Mouse (Mus musculus) MEL (cell line): ENCODE results near the gene Ypel3. TPM values are rescaled to one million over a fixed set of nuclear protein-coding genes. Genes with fewer than 3 reads are reported as not detected.

Experiments
- DNase-seq: peaks from one replicate; pipeline ENCODE4 v3.0.0; 2011; ENCODE audit warnings: low read depth, low spot score
- H3K27ac ChIP-seq: 2 replicates; pipeline ENCODE4 v1.5.1; 2012; ENCODE audit warnings: low read depth, mild to moderate bottlenecking, control low read depth, low read length, moderate library complexity; ENCODE audit not compliant: control insufficient read depth
- H3K27me3 ChIP-seq, 2 experiments: fragments of 150-350 bp in 1 of 2; sonication (generic) in 1 of 2; 2 replicates each; pipeline ENCODE4 v1.6.1; 2012; ENCODE audit warnings: low read length in 2 of 2, mild to moderate bottlenecking in 2 of 2, improper control_type of control experiment in 1 of 2, moderate library complexity in 1 of 2; ENCODE audit not compliant: insufficient read depth in 2 of 2, control insufficient read depth in 1 of 2
- H3K36me3 ChIP-seq, 2 experiments: 2 replicates each; pipeline ENCODE4 v1.6.1; 2012 to 2014; ENCODE audit warnings: low read length in 2 of 2, improper control_type of control experiment in 1 of 2, inconsistent platforms in 1 of 2, mild to moderate bottlenecking in 1 of 2; ENCODE audit not compliant: insufficient read depth in 2 of 2, control insufficient read depth in 1 of 2
- H3K4me1 ChIP-seq, 2 experiments: fragments of 150-350 bp in 1 of 2; sonication (generic) in 1 of 2; 2 replicates each; pipeline ENCODE4 v1.6.1; 2012; ENCODE audit warnings: low read length in 2 of 2, improper control_type of control experiment in 1 of 2, mild to moderate bottlenecking in 1 of 2; ENCODE audit not compliant: insufficient read depth in 2 of 2, control insufficient read depth in 1 of 2
- H3K4me3 ChIP-seq, 2 experiments: fragments of 150-350 bp in 1 of 2; sonication (generic) in 1 of 2; 2 replicates each; pipeline ENCODE4 v1.5.1; 2012; ENCODE audit warnings: low read depth in 2 of 2, low read length in 2 of 2, mild to moderate bottlenecking in 2 of 2, moderate library complexity in 2 of 2, control low read depth in 1 of 2, improper control_type of control experiment in 1 of 2; ENCODE audit not compliant: control insufficient read depth in 1 of 2, insufficient read depth in 1 of 2
- H3K79me2 ChIP-seq: 2 replicates; pipeline ENCODE4 v1.6.1; 2012; ENCODE audit warnings: mild to moderate bottlenecking, low read length, moderate library complexity; ENCODE audit not compliant: control insufficient read depth, poor library complexity, insufficient read depth
- H3K9ac ChIP-seq: 2 replicates; pipeline ENCODE4 v1.6.1; 2012; ENCODE audit warnings: low read depth, mild to moderate bottlenecking, control low read depth, low read length, moderate library complexity; ENCODE audit not compliant: control insufficient read depth, poor library complexity, severe bottlenecking
- H3K9me3 ChIP-seq: fragments of 150-350 bp; sonication (generic); replicated peaks from 2 replicates; pipeline ENCODE4 v1.6.1; 2012; ENCODE audit warnings: mild to moderate bottlenecking, low read length, improper control_type of control experiment, moderate library complexity; ENCODE audit not compliant: insufficient read depth
- BHLHE40 ChIP-seq: IDR thresholded peaks from 2 replicates; pipeline ENCODE4 v1.6.1; 2012; ENCODE audit warnings: low read depth, mild to moderate bottlenecking, inconsistent platforms, low read length, improper control_type of control experiment, borderline replicate concordance
- CHD1 ChIP-seq: IDR thresholded peaks from 2 replicates; pipeline ENCODE4 v1.6.1; 2012; ENCODE audit warnings: low read depth, mild to moderate bottlenecking, inconsistent platforms, low read length, improper control_type of control experiment
- CHD2 ChIP-seq: IDR thresholded peaks from 2 replicates; pipeline ENCODE4 v1.6.1; 2011; ENCODE audit warnings: low read length, improper control_type of control experiment
- CTCF ChIP-seq, 3 experiments: IDR thresholded peaks in 2 of 3; conservative IDR thresholded peaks in 1 of 3; 2 replicates each; pipeline ENCODE4 v1.5.1; 2011 to 2012; ENCODE audit warnings: low read length in 3 of 3, low read depth in 2 of 3, mild to moderate bottlenecking in 2 of 3, improper control_type of control experiment in 1 of 3, inconsistent platforms in 1 of 3, mixed read lengths in 1 of 3, moderate library complexity in 1 of 3; ENCODE audit not compliant: control insufficient read depth in 1 of 3, insufficient read depth in 1 of 3, poor library complexity in 1 of 3, severe bottlenecking in 1 of 3
- E2F4 ChIP-seq: IDR thresholded peaks from 2 replicates; pipeline ENCODE4 v1.6.1; 2011; ENCODE audit warnings: low read depth, low read length, improper control_type of control experiment, borderline replicate concordance
- ELF1 ChIP-seq: IDR thresholded peaks from 2 replicates; pipeline ENCODE4 v1.6.1; 2014; ENCODE audit warnings: low read depth, mild to moderate bottlenecking, inconsistent platforms, low read length, improper control_type of control experiment, moderate library complexity
- EP300 ChIP-seq, 2 experiments: IDR thresholded peaks; 2 replicates each; pipeline ENCODE4 v1.6.1; 2011; ENCODE audit warnings: improper control_type of control experiment in 2 of 2, low read length in 2 of 2, low read depth in 1 of 2, mild to moderate bottlenecking in 1 of 2
- ETS1 ChIP-seq: IDR thresholded peaks from 2 replicates; pipeline ENCODE4 v1.6.1; 2012; ENCODE audit warnings: low read depth, mild to moderate bottlenecking, inconsistent platforms, low read length, improper control_type of control experiment, moderate library complexity
- GABPA ChIP-seq: IDR thresholded peaks from 2 replicates; pipeline ENCODE4 v1.6.1; 2012; ENCODE audit warnings: low read depth, mild to moderate bottlenecking, inconsistent platforms, low read length, improper control_type of control experiment, moderate library complexity
- HCFC1 ChIP-seq: IDR thresholded peaks from 2 replicates; pipeline ENCODE4 v1.6.1; 2012; ENCODE audit warnings: low read depth, mild to moderate bottlenecking, inconsistent platforms, low read length, improper control_type of control experiment, moderate library complexity
- JUND ChIP-seq: IDR thresholded peaks from 2 replicates; pipeline ENCODE4 v1.6.1; 2011; ENCODE audit warnings: low read depth, mild to moderate bottlenecking, improper control_type of control experiment, low read length
- KAT2A ChIP-seq: conservative IDR thresholded peaks from 2 replicates; pipeline ENCODE4 v1.6.1; 2012; ENCODE audit warnings: low read depth, low read length, improper control_type of control experiment, inconsistent platforms
- MAFK ChIP-seq: IDR thresholded peaks from 2 replicates; pipeline ENCODE4 v1.6.1; 2011; ENCODE audit warnings: low read depth, mild to moderate bottlenecking, low read length, improper control_type of control experiment, borderline replicate concordance
- MAX ChIP-seq: IDR thresholded peaks from 2 replicates; pipeline ENCODE4 v1.6.1; 2011; ENCODE audit warnings: low read length, improper control_type of control experiment
- MAZ ChIP-seq: IDR thresholded peaks from 2 replicates; pipeline ENCODE4 v1.6.1; 2012; ENCODE audit warnings: low read depth, mild to moderate bottlenecking, inconsistent platforms, low read length, improper control_type of control experiment
- MEF2A ChIP-seq: IDR thresholded peaks from 2 replicates; pipeline ENCODE4 v1.6.1; 2014; ENCODE audit warnings: low read depth, mild to moderate bottlenecking, inconsistent platforms, low read length, improper control_type of control experiment; ENCODE audit not compliant: poor library complexity, insufficient replicate concordance, severe bottlenecking; ENCODE audit errors: extremely low read depth
- MXI1 ChIP-seq: IDR thresholded peaks from 2 replicates; pipeline ENCODE4 v1.6.1; 2011; ENCODE audit warnings: mild to moderate bottlenecking, low read depth, low read length, improper control_type of control experiment
- MYB ChIP-seq: IDR thresholded peaks from 2 replicates; pipeline ENCODE4 v1.6.1; 2011; ENCODE audit warnings: mild to moderate bottlenecking, low read depth, low read length, improper control_type of control experiment
- MYC ChIP-seq: IDR thresholded peaks from 2 replicates; pipeline ENCODE4 v1.6.1; 2011; ENCODE audit warnings: low read depth, mild to moderate bottlenecking, low read length, improper control_type of control experiment, moderate library complexity
- NRF1 ChIP-seq: IDR thresholded peaks from 2 replicates; pipeline ENCODE4 v1.6.1; 2014; ENCODE audit warnings: low read depth, mild to moderate bottlenecking, inconsistent platforms, low read length, improper control_type of control experiment, moderate library complexity; ENCODE audit not compliant: poor library complexity, insufficient read depth, severe bottlenecking
- POLR2A ChIP-seq, 2 experiments: IDR thresholded peaks; 2 replicates each; pipeline ENCODE4 v1.6.1; 2011 to 2012; ENCODE audit warnings: low read length in 2 of 2, mild to moderate bottlenecking in 2 of 2, control low read depth in 1 of 2, improper control_type of control experiment in 1 of 2, low read depth in 1 of 2, moderate library complexity in 1 of 2; ENCODE audit not compliant: control insufficient read depth in 1 of 2, insufficient read depth in 1 of 2, poor library complexity in 1 of 2
- POLR2AphosphoS5 ChIP-seq: IDR thresholded peaks from 2 replicates; pipeline ENCODE4 v1.6.1; 2012; ENCODE audit warnings: low read depth, borderline replicate concordance, mild to moderate bottlenecking, inconsistent platforms, low read length, moderate library complexity, mixed read lengths
- RAD21 ChIP-seq: IDR thresholded peaks from 2 replicates; pipeline ENCODE4 v1.6.1; 2011; ENCODE audit warnings: mild to moderate bottlenecking, low read depth, low read length, improper control_type of control experiment
- RCOR1 ChIP-seq: IDR thresholded peaks from 2 replicates; pipeline ENCODE4 v1.6.1; 2012; ENCODE audit warnings: low read depth, mild to moderate bottlenecking, inconsistent platforms, low read length, improper control_type of control experiment
- SIN3A ChIP-seq: IDR thresholded peaks from 2 replicates; pipeline ENCODE4 v1.6.1; 2012; ENCODE audit warnings: low read length, improper control_type of control experiment, inconsistent platforms
- SMC3 ChIP-seq: IDR thresholded peaks from 2 replicates; pipeline ENCODE4 v1.6.1; 2011; ENCODE audit warnings: low read depth, low read length, improper control_type of control experiment
- TAL1 ChIP-seq: IDR thresholded peaks from 2 replicates; pipeline ENCODE4 v1.6.1; 2012; ENCODE audit warnings: mild to moderate bottlenecking, inconsistent platforms, low read length, moderate library complexity, mixed read lengths
- TBP ChIP-seq: IDR thresholded peaks from 2 replicates; pipeline ENCODE4 v1.8.0; 2011; ENCODE audit warnings: low read depth, low read length, improper control_type of control experiment
- TCF12 ChIP-seq: IDR thresholded peaks from 2 replicates; pipeline ENCODE4 v1.6.1; 2014; ENCODE audit warnings: low read depth, mild to moderate bottlenecking, inconsistent platforms, low read length, improper control_type of control experiment, moderate library complexity
- UBTF ChIP-seq: IDR thresholded peaks from 2 replicates; pipeline ENCODE4 v1.6.1; 2012; ENCODE audit warnings: low read depth, mild to moderate bottlenecking, inconsistent platforms, low read length, improper control_type of control experiment, moderate library complexity, borderline replicate concordance; ENCODE audit not compliant: insufficient read depth
- USF1 ChIP-seq: IDR thresholded peaks from 2 replicates; pipeline ENCODE4 v1.6.1; 2014; ENCODE audit warnings: low read depth, mild to moderate bottlenecking, inconsistent platforms, low read length, improper control_type of control experiment, moderate library complexity
- USF2 ChIP-seq, 2 experiments: IDR thresholded peaks; 2 replicates each; pipeline ENCODE4 v1.6.1; 2011 to 2012; ENCODE audit warnings: improper control_type of control experiment in 2 of 2, low read length in 2 of 2, borderline replicate concordance in 1 of 2, inconsistent platforms in 1 of 2, low read depth in 1 of 2, mild to moderate bottlenecking in 1 of 2; ENCODE audit not compliant: insufficient read depth in 1 of 2
- ZC3H11A ChIP-seq: IDR thresholded peaks from 2 replicates; pipeline ENCODE4 v1.6.1; 2012; ENCODE audit warnings: low read depth, mild to moderate bottlenecking, inconsistent platforms, low read length, improper control_type of control experiment
- ZKSCAN1 ChIP-seq: IDR thresholded peaks from 2 replicates; pipeline ENCODE4 v1.6.1; 2012; ENCODE audit warnings: low read depth, mild to moderate bottlenecking, inconsistent platforms, low read length, improper control_type of control experiment, moderate library complexity
- ZNF384 ChIP-seq: IDR thresholded peaks from 2 replicates; pipeline ENCODE4 v1.6.1; 2012; ENCODE audit warnings: low read depth, mild to moderate bottlenecking, inconsistent platforms, low read length, improper control_type of control experiment
- polyA plus RNA-seq, 2 experiments: library from polyadenylated mRNA; stranded (reverse) in 1 of 2; unstranded in 1 of 2; fragments of >175 nt in 1 of 2; fragments of >200 nt in 1 of 2; gene quantifications; 2 replicates each; pipeline versions ENCODE4 v1.2.1 to v1.2.4; 2012; ENCODE audit warnings: low replicate concordance in 2 of 2, low read depth in 1 of 2; ENCODE audit not compliant: insufficient read length in 2 of 2, insufficient read depth in 1 of 2, missing spikeins in 1 of 2
- total RNA-seq: library from RNA; depleted of rRNA; stranded (reverse); fragments of 300-350 nt; gene quantifications from 2 replicates; pipeline ENCODE4 v1.2.3, GENCODE M21; 2012

Gene Ypel3
- total and polyA plus RNA-seq, 3 experiments = 2.1 to 12.6 TPM; not detected in 1

- Histone ChIP-seq H3K27ac (peak overlapping the region; percentile 71), H3K9me3 (no peaks in the 10 kb centered on the region), H3K27me3 (no peaks in the 10 kb centered on the region), H3K9ac (peak overlapping the region; percentile 83), H3K4me3 (peak overlapping the region; percentile 55 to 66), H3K36me3 (peaks cover 0 to 18% of the 10 kb centered on the region in 2 experiments; a peak in 2 of 4 replicates), H3K4me1 (peaks cover 6 to 23% of the 10 kb centered on the region in 2 experiments; a peak in 3 of 4 replicates), H3K79me2 (no peaks in the 10 kb centered on the region; the same call in 1 of the 2 replicates)
- peak; percentile 91 for DNase-seq
- TF ChIP-seq TAL1 = 0 out of 2 replicates have a peak, but pooled peaks have one; percentile 26
- TF ChIP-seq MAX = peak; percentile 62
- TF ChIP-seq EP300 (IDR thresholded peaks at IDR 0.05; ENCODE audit: low read depth in 1 of 2, low read length in 2 of 2) = no peak
- TF ChIP-seq SMC3 = no peak
- no peak for TF ChIP-seq RAD21
- no peak for TF ChIP-seq ZKSCAN1
- TF ChIP-seq MYB = no peak
- peak; percentile 80 for TF ChIP-seq MXI1
- TF ChIP-seq MEF2A = no peak
- TF ChIP-seq ZC3H11A = no peak
- TF ChIP-seq MAFK = no peak
- TF ChIP-seq USF1 = no peak
- TF ChIP-seq UBTF = no peak
- no peak for TF ChIP-seq JUND
- TF ChIP-seq TCF12 = no peak
- 0 out of 2 replicates have a peak, but pooled peaks have one; percentile 7 for TF ChIP-seq NRF1
- peak; percentile 86 for TF ChIP-seq HCFC1
- no peak for TF ChIP-seq CHD1
- no peak for TF ChIP-seq RCOR1
- TF ChIP-seq CHD2 = no peak
- TF ChIP-seq POLR2A (IDR thresholded peaks at IDR 0.05; ENCODE audit: control insufficient read depth in 1 of 2, insufficient read depth in 1 of 2, low read depth in 1 of 2, low read length in 2 of 2, poor library complexity in 1 of 2) = peak in 1 of 2 experiments; percentile 67; a peak in 2 of 4 replicates
- peak; percentile 55; the same call in 1 of the 2 replicates for TF ChIP-seq ETS1
- no peak for TF ChIP-seq BHLHE40
- TF ChIP-seq TBP = no peak; the same call in 1 of the 2 replicates
- TF ChIP-seq ELF1 = no peak
- no peak for TF ChIP-seq MAZ
- TF ChIP-seq E2F4 = peak; percentile 86; the same call in 1 of the 2 replicates
- no peak for TF ChIP-seq KAT2A
- TF ChIP-seq USF2 (IDR thresholded peaks at IDR 0.05; ENCODE audit: borderline replicate concordance in 1 of 2, insufficient read depth in 1 of 2, low read depth in 1 of 2, low read length in 2 of 2) = no peak
- TF ChIP-seq SIN3A = peak; percentile 96
- TF ChIP-seq ZNF384 = no peak
- TF ChIP-seq POLR2AphosphoS5 = no peak
- TF ChIP-seq GABPA = no peak
- no peak for TF ChIP-seq CTCF (IDR thresholded peaks at IDR 0.05 in 2 of 3, conservative IDR thresholded peaks at IDR 0.05 in 1 of 3; ENCODE audit: control insufficient read depth in 1 of 3, insufficient read depth in 1 of 3, low read depth in 2 of 3, low read length in 3 of 3, poor library complexity in 1 of 3, severe bottlenecking in 1 of 3)
- no peak for TF ChIP-seq MYC
Measured at GRCm38 (mm10) chr7:126808703-126809455, 32.1 kb downstream of the Ypel3 start.
